Mouse (Mus musculus) yolk sac, embryonic 10.5 days (tissue): ENCODE measurements around the gene Tmem140.

ENCODE experiments used
- DNase-seq: peaks from one replicate; pipeline ENCODE4 v3.0.0-alpha.2; 2017; ENCODE audit warnings: low spot score

The Tmem140 gene

GRCm38 (mm10) chr6:34907696-34908260 is 44.8 kb downstream of the Tmem140 start:
- no peak for DNase-seq

- no peak for DNase-seq
Measured at GRCm38 (mm10) chr6:34909631-34910345, 46.8 kb downstream of the Tmem140 start.

GRCm38 (mm10) chr6:34910371-34911219 is 47.6 kb downstream of the Tmem140 start, which contains the start of gene Wdr91:
Wdr91 (minus strand) TSS chr6:34910876.
- peak; percentile 95 for DNase-seq

- no peak for DNase-seq
Measured at GRCm38 (mm10) chr6:34913341-34914040, 50.5 kb downstream of the Tmem140 start.

- no peak for DNase-seq
Measured at GRCm38 (mm10) chr6:34914462-34914861, 51.5 kb downstream of the Tmem140 start.

GRCm38 (mm10) chr6:34919146-34919545 is 56.2 kb downstream of the Tmem140 start:
- no peak for DNase-seq

GRCm38 (mm10) chr6:34919956-34920355 is 57.0 kb downstream of the Tmem140 start, which contains the start of gene Stra8:
Stra8 (plus strand) TSS chr6:34920163.
- DNase-seq, result no peak

GRCm38 (mm10) chr6:34920631-34921030 is 57.7 kb downstream of the Tmem140 start:
- DNase-seq, result no peak

GRCm38 (mm10) chr6:34921941-34922340 is 59.0 kb downstream of the Tmem140 start:
- DNase-seq, result peak; percentile 52
